In genomic region chr5:119613413-119613812, GRCm38 (mm10) we compare ENCODE assay signal across 10 mouse cellular contexts. TPM values are rescaled to one million over a fixed set of nuclear protein-coding genes. Genes with fewer than 3 reads are reported as not detected.
DNase-seq lines count a peak whose midpoint lies in the region; ATAC-seq and TF ChIP-seq lines count a peak whose summit lies in the region.
"Had no signal": no experiment of that assay in that cellular context is flagged by ENCODE, and none has a peak within 500 bp of the region (broad histone marks: within the 10 kb centered on the region; RNA-seq: fewer than 3 reads in every experiment).

No protein-coding gene starts in this region.

- H3K9ac ChIP-seq in intestine, embryonic 15.5 days, result no peak overlapping the region
- H3K9ac ChIP-seq in intestine, postnatal 0 days (ENCODE audit: low read depth, low read length), result no peak overlapping the region
- no peak overlapping the region for H3K9ac ChIP-seq in forebrain, postnatal 0 days

- H3K4me1 ChIP-seq in intestine, embryonic 15.5 days (replicated peaks), result peaks cover 25% of the 10 kb centered on the region
- peaks cover 4% of the 10 kb centered on the region; the same call in 1 of the 2 replicates for H3K4me1 ChIP-seq in intestine, postnatal 0 days (replicated peaks; ENCODE audit: control insufficient read depth, insufficient read depth, low read length)
- H3K4me1 ChIP-seq in forebrain, postnatal 0 days (ENCODE audit: insufficient read depth), result no peaks in the 10 kb centered on the region

- DNase-seq in testis, postnatal 14 days (ENCODE audit: low spot score), result peak; percentile 27
- DNase-seq in testis, postnatal 10 days (ENCODE audit: low spot score), result no peak
- peak; percentile 22 for DNase-seq in forebrain, postnatal 0 days
- no peak for DNase-seq in spleen, adult 12 weeks (ENCODE audit: low spot score)
- no peak for DNase-seq in yolk sac, embryonic 10.5 days (ENCODE audit: low spot score)
- DNase-seq in cerebellum, adult 11-12 months, result no peak
- DNase-seq: cerebellum, adult 2 months; thymus, adult 2 months had no signal

- no peaks in the 10 kb centered on the region for H3K9me3 ChIP-seq in intestine, embryonic 15.5 days
- H3K9me3 ChIP-seq in intestine, postnatal 0 days (ENCODE audit: control insufficient read depth), result no peaks in the 10 kb centered on the region
- H3K9me3 ChIP-seq in forebrain, postnatal 0 days (ENCODE audit: low read length), result no peaks in the 10 kb centered on the region

- WGBS in intestine, embryonic 15.5 days, result 28% methylated on average over 6 of the region's 6 CpGs
- WGBS in intestine, postnatal 0 days, result 38% methylated on average over 6 of the region's 6 CpGs
- 14% methylated on average over 6 of the region's 6 CpGs for WGBS in forebrain, postnatal 0 days

- ATAC-seq in intestine, embryonic 15.5 days, result 0 out of 2 replicates have a peak, but pooled peaks have one; percentile 21
- no peak for ATAC-seq in intestine, postnatal 0 days
- ATAC-seq in forebrain, postnatal 0 days, result no peak

- H3K4me3 ChIP-seq in intestine, embryonic 15.5 days (replicated peaks), result no peak overlapping the region
- H3K4me3 ChIP-seq in intestine, postnatal 0 days (ENCODE audit: low read depth, low read length), result no peak overlapping the region
- no peak overlapping the region for H3K4me3 ChIP-seq in forebrain, postnatal 0 days (ENCODE audit: low read depth, low read length)

- no peak for TF ChIP-seq CTCF in intestine, postnatal 0 days (IDR thresholded peaks at IDR 0.05; ENCODE audit: low read depth)
- TF ChIP-seq CTCF in forebrain, postnatal 0 days (IDR thresholded peaks at IDR 0.05; ENCODE audit: low read depth), result no peak

- no peaks in the 10 kb centered on the region for H3K27me3 ChIP-seq in intestine, embryonic 15.5 days (replicated peaks)
- H3K27me3 ChIP-seq in intestine, postnatal 0 days (replicated peaks; ENCODE audit: control insufficient read depth, insufficient read depth, low read length), result no peaks in the 10 kb centered on the region
- no peaks in the 10 kb centered on the region for H3K27me3 ChIP-seq in forebrain, postnatal 0 days (ENCODE audit: insufficient read depth, low read length)

- 0 out of 2 replicates have a peak overlapping the region, but pooled peaks have one; percentile 17 for H3K27ac ChIP-seq in intestine, embryonic 15.5 days
- no peak overlapping the region for H3K27ac ChIP-seq in intestine, postnatal 0 days (ENCODE audit: low read depth, low read length)
- H3K27ac ChIP-seq in forebrain, postnatal 0 days (ENCODE audit: low read depth, low read length), result no peak overlapping the region

- no peak overlapping the region for H3K4me2 ChIP-seq in intestine, embryonic 15.5 days (replicated peaks)
- no peak overlapping the region for H3K4me2 ChIP-seq in intestine, postnatal 0 days (replicated peaks; ENCODE audit: low read depth)
- no peak overlapping the region for H3K4me2 ChIP-seq in forebrain, postnatal 0 days (ENCODE audit: low read depth)

- H3K36me3 ChIP-seq in intestine, embryonic 15.5 days, result no peaks in the 10 kb centered on the region
- no peaks in the 10 kb centered on the region for H3K36me3 ChIP-seq in intestine, postnatal 0 days (ENCODE audit: control insufficient read depth, insufficient read depth)
- no peaks in the 10 kb centered on the region for H3K36me3 ChIP-seq in forebrain, postnatal 0 days (ENCODE audit: insufficient read depth)

RNA-seq across cellular contexts. Expression of gene Tbx3, which starts 57.1 kb away (rescaled TPM):
- polyA plus RNA-seq in intestine, embryonic 15.5 days (2015; fragmentation: Nextera tagmentation; extraction: Ambion mirVana), result 38.6 and 44.9 TPM in 2 replicates
- polyA plus RNA-seq in intestine, postnatal 0 days (2015; fragmentation: Nextera tagmentation; extraction: Ambion mirVana), result 30.6 and 42.6 TPM in 2 replicates
- total RNA-seq in forebrain, postnatal 0 days (2014; rRNA removed), result 1.5 and 2.9 TPM in 2 replicates
- 1.2 and 1.7 TPM in 2 replicates for polyA plus RNA-seq in forebrain, postnatal 0 days (2015; fragmentation: Nextera tagmentation; extraction: Ambion mirVana)

Comparison
In these comparisons a context has a peak if more than half of its experiments do, and no peak if none do; other contexts are left out.
1. DNase-seq: peak in testis, postnatal 14 days (single experiment) and forebrain, postnatal 0 days (single experiment); none in testis, postnatal 10 days (single experiment), spleen, adult 12 weeks (single experiment), yolk sac, embryonic 10.5 days (single experiment) and cerebellum, adult 11-12 months (single experiment).
2. RNA of gene Tbx3, which starts 57.1 kb away (polyA plus RNA-seq): 38.6 to 44.9 TPM in intestine, embryonic 15.5 days and 30.6 to 42.6 TPM in intestine, postnatal 0 days; 1.2 to 1.7 TPM in forebrain, postnatal 0 days; every median in the first group is over 10 times any median in the second.